Mouse (Mus musculus): ENCODE measurements around the gene Cbx4.

Gene Cbx4

GRCm38 (mm10) chr11:119086144-119086971 lies at the start of gene Cbx4:
TSS of gene Cbx4 (minus strand) at chr11:119086221.
- peak; percentile 90 for DNase-seq

- no peak for DNase-seq
Observed at GRCm38 (mm10) chr11:119134586-119134985, 48.6 kb upstream of the Cbx4 start.

- DNase-seq = peak; percentile 75
Observed at GRCm38 (mm10) chr11:119133437-119134221, 47.6 kb upstream of the Cbx4 start.

DNA sequence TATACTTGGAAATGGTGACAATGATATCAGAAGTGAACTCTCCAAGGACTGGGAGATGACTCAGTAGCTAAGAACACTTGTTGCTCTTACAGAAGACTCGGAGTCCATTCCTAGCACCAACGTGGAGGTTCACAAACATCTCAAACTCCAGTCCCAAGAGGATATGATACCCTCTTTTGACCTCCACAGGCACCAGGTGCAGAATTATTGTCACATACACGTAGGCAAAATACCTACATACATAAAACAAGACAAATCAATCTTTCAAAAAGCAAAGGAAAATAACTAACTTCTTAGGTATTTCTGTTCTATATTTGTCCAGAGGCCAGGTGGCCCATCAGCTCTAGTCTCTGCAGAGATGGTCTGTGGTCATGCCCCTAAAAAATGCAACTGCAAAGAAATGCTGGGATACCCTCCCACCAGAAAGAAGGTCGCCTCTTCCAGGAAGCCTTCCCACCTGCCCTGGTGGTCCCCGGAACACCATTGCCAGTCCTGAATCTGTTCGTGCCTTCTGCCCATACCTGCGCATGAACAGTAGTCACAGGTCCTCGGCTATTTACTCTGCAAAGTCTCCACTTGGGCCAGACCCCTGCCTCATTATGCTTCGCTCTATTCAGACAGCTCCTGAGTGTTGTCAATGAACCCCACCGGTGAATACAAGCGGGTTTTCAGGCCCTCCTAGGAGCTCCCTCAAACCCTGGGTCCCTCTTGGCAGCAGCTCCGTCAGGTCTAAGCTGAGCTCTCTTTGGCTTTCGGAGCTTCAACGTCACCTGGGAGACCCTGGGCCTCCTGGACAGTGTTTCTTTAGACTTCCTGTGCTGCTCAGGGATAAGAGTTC lies 46.4 kb upstream of the Cbx4 start:
- no peak for DNase-seq

GRCm38 (mm10) chr11:119130081-119130765 lies 44.2 kb upstream of the Cbx4 start:
- DNase-seq = no peak

- peak; percentile 25 for DNase-seq
Observed at GRCm38 (mm10) chr11:119129281-119130058, 43.4 kb upstream of the Cbx4 start.

GRCm38 (mm10) chr11:119128668-119129280 lies 42.8 kb upstream of the Cbx4 start:
- DNase-seq = no peak

DNA sequence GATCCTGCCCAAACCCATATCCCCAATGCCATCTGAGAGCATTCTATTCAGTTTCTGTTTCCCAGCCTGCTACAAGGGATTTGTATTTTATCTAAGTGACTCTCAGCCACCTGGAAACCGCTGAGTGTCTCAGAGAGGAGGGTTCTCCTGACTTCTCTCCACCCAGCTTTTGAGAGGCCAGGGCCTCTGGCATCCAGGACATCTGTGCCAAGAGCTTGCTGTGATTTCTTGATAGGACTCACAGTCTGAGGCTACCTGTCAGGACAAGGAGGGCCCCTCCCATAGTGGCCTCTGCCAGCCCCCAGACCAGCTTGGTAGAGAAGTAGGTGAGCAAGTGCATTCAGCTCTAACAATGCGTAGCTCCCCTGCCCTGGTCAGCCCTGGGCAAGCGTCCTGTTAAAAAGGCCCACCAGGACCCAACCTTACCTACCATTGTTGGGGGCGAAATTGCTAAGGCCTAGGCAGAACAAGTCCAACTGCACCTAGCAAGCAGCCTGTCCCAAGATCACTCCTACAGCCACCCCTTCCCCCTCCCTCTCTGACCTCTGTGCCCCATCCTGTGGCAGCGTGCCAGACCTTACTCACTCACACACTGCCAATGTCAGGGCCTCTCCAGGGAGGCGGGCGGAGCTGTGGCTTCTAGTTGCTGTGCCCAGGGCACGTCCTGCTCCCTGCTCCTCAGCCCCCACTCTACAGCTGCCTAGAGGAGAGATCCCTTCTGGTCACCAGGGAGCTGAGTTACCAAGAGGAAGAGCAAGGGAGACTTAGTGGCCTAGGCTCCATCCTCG lies 41.9 kb upstream of the Cbx4 start:
- DNase-seq = peak; percentile 91

DNA sequence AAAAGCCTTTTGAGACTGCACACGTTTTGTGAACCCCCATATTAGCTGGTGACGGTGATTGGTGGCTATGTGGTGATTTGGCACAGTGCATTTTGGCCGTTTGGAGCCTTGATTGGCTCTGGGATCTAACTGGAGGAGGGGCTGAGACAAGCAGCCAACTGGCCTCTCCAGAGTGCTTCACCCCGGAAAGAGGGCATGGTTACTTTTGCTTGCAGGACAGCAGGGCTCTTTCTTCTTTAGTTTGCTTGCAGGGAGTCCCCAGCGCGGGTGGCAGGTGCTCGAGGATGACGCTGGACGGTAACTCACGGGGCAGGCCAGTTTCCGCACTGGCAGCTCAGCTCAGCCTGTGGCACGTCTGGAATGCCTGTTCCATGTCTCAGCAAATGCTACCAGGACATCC lies 41.1 kb upstream of the Cbx4 start:
- DNase-seq = peak; percentile 47

DNA sequence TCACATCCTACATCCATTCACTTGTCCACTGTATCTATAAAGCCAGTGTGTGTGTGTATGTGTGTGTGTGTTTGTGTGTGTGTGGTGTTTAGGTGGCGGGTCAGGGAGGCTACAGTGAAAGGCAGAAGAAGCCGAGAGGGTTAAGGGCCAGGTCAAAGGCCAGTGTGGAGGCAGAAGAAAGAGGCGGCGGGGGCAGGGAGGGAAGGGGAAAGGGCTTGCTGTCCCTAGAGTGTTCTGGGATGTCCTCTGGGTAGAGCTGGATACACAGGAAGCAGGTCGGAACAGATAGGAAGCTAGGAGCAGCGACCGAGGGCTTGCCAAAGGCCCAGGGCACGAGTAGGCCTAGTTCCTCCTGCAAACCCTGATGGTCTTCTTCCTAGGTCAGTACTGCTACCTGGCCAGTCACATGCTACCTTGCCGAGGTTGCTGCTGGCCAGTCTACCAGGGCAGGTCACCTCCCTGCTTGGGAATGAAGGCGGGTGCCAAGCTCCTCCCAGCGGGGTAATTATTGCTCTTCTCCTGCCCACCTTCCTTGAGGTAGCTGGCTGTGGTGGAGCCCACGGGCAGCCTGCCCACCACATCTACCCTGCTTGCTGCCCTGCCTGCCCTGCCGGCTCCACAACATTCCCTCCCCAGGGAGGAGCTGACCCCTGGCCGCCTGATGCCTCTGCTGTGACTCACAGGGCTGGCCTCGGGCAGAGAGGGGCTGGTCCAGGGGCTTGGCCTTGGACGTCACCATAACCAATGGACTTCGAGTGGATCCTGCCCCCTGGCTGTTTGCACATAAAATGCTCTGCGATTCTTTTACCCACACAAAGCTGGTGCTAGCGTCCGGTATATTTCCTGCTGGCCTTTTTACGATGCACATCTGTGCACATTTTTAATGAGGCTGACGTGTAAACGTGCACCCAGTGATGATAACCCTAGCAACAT lies 40.2 kb upstream of the Cbx4 start:
- peak; percentile 90 for DNase-seq

GRCm38 (mm10) chr11:119124536-119124935 lies 38.5 kb upstream of the Cbx4 start:
- DNase-seq = no peak

DNA sequence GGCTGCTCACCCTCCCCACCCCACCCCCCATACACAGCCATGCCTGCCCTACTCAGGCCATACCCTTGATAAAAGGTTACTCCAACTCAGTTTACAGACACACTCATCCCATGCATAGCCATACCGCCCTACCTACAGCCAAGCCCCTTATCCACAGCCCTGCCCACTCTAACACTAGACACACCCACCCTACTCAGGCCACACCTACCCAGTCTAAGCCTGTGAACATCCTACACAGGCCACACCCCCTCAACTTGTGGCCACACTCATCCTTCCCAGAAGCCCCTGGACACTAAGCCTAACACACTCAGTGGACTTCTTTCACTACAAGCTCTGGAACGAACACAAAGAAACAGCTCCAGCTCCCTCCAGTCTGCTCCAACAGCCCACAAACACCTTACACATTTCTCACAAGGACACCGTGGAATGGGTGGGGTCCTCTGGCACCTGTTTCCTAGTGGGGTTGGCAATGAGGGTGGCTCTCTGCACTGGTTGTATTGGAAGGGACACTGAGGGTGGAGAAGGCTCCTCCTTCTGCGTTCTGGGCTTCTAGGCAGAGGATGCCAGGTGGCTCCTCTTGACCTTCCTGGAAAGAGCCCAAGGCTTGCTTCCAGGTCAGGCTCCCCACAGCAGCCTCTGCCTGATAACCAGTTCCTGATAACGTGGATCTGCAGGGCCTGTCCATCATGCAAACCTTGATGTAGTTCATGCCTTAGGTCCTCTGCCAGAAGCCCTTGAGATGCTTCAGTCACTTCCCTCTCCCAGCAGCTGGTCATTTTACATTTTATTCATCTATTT lies 37.7 kb upstream of the Cbx4 start:
- DNase-seq = no peak

- no peak for DNase-seq
Observed at GRCm38 (mm10) chr11:119122396-119122795, 36.4 kb upstream of the Cbx4 start.

DNA sequence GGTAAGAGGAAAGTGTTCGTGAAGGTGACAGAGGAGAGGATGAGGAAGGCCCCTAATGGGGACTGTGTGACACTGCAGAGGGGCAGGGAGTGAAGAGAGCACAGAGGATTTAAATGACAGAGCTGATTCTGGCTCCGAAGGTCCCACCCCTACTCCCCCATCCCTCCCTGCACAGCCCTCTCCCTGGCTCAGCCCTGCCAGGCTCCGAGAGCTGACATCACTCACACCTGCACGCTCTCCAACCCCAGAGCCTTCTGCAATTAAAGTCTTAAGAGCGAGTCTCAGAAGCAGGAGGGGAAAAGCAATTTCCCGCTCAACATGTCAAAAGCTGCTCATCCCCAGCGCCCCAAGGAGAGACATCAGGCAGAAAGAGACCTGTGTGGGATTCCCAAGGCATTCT lies 32.9 kb upstream of the Cbx4 start:
- no peak for DNase-seq

DNA sequence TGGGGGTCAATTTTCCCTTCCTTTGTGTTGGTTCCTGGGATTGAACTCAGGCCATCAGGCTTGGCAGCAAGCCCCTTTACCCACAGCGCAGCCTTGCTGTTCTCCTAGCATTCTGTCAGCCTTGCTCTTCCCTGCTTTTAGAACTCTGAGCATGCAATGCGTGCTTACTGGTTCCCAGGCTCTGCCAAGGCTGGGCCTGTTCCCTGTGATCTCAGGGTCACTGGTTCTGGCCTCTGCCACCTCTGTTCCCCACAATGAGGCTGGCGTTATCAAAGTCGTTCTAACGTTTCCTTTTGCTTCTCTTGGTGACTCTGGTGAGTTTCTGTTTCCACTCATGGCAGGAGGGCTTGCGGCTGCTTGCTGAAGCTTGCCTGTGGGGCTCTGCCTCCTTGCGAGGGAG lies 31.9 kb upstream of the Cbx4 start:
- no peak for DNase-seq

GRCm38 (mm10) chr11:119116992-119117391 lies 31.0 kb upstream of the Cbx4 start:
- no peak for DNase-seq

DNA sequence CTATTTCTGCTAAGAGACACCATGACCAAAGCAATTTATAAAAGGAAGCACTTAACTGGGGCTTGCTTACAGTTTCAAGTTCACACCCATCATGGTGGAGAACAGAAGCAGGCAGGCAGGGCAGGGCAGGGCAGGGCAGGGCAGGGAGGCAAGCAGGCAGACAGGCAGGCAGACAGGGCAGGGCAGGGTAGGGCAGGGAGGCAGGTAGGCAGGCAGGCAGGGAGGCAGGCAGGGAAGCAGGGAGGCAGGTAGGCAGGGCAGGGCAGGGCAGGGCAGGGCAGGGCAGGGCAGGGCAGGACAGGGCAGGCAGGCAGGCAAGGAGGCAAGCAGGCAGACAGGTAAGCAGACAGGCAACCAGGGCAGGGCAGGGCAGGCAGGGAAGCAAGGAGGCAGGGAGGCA lies 26.7 kb upstream of the Cbx4 start:
- no peak for DNase-seq

DNA sequence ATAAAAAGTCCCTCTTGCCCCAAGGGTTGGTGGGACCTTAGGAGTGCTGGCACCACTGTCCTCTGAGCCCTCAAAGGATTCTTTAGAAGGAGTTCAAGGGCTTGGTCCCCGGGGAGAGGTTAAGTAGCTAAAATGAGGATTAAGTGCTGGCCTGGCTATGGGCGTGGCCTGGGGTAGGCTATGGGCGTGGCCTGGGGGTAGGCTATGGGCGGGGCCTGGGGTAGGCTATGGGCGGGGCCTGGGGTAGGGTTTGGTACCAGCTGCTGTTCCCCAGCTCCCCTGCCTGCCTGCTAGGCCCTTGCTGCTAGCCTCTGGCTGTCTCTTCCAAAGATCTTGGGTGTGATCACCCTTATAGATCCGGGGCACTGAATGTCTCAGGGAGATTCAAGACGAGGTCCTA lies 25.3 kb upstream of the Cbx4 start:
- DNase-seq = peak; percentile 27

Data from kidney, adult 18-20 months (tissue).